Mouse (Mus musculus) hematopoietic multipotent progenitor cell, adult 10-12 weeks (in vitro differentiated cells): ENCODE results near the gene Gm37419. TPM values are rescaled to one million over a fixed set of nuclear protein-coding genes. Genes with fewer than 3 reads are reported as not detected.

Source experiments
- polyA plus RNA-seq: library from polyadenylated mRNA; stranded (reverse); fragments of >175 nt; gene quantifications from 2 replicates; pipeline ENCODE4 v1.2.3, GENCODE M21; 2012; ENCODE audit warnings: low replicate concordance

The Gm37419 gene
- not detected in 2 replicates for polyA plus RNA-seq

DNA sequence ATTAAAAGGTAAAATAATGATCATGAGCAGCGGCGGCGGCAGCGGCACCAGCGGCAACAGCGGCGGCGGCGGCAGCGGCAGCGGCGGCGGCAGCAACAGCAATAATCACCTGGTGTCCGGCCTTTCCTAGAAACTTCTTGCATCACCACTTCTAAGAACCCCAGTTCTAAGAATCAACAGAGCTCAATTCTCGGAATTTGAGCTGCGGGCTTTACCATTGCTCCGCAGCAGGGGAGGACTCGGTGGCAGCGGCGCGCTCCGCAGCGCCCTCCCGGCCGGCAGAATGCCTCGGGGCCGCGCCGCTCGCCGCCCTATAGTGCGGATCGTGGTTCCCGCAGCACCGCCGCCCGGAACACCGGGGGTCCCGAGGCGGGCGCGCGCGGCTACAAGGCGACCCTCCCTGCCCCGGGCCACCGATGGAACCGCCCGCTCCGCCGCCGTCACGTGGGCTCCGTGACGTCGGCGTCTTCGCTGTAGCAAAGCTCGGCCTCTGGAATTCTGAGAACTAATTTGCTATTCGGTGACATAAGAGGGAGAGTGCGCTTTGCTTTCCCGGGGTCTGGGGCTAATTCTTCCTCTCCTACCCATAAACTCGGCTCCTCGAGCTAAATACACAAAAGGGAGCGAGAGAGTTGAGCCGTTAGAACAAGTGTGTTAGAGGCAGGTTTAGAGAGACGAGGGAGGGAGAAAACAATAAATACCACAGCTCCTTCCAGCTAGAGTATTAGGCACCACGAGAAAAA lies at the start of gene Gm37419, which contains the start of gene Bcl6:
Gm37419 (plus strand) TSS at position 17 of the 743 bp plus-strand sequence.
Bcl6 (minus strand) TSS at position 387 of the 743 bp plus-strand sequence.

Other genes with a start within 250 kb of the Gm37419 start
- gene Sst, start 97.5 kb upstream of the Gm37419 start, polyA plus RNA-seq = not detected in 2 replicates
- not detected in 2 replicates for gene Rtp2, start 56.1 kb upstream of the Gm37419 start, polyA plus RNA-seq
- 38.0 and 49.6 TPM in 2 replicates for gene Bcl6, start 370 bp downstream of the Gm37419 start, polyA plus RNA-seq